Mouse (Mus musculus) midbrain, embryonic 11.5 days (tissue): ENCODE data around the gene Mroh2a. TPM values are rescaled to one million over a fixed set of nuclear protein-coding genes. Genes with fewer than 3 reads are reported as not detected.

ENCODE experiments used
- ATAC-seq: fragments of 200-750 bp; cut with Nextera tagmentation; 2 replicates; pipeline ENCODE4 v1.8.0; 2017; ENCODE audit warnings: moderate TSS enrichment, moderate library complexity; ENCODE audit not compliant: low FRiP score
- DNase-seq: peaks from one replicate; pipeline ENCODE4 v3.0.0; 2015; ENCODE audit warnings: low spot score; ENCODE audit errors: missing footprints
- H3K27ac ChIP-seq: fragments of 300-500 bp; sonication (generic); 2 replicates; pipeline ENCODE4 v1.5.1; 2014; ENCODE audit warnings: low read depth, low read length
- H3K27me3 ChIP-seq: fragments of 300-500 bp; sonication (generic); 2 replicates; pipeline ENCODE4 v1.6.1; 2014; ENCODE audit warnings: mild to moderate bottlenecking, low read length, moderate library complexity, mixed read lengths; ENCODE audit not compliant: control insufficient read depth, insufficient read depth
- H3K36me3 ChIP-seq: fragments of 300-500 bp; sonication (generic); 2 replicates; pipeline ENCODE4 v1.6.1; 2014; ENCODE audit warnings: mild to moderate bottlenecking, low read length, moderate library complexity, mixed read lengths; ENCODE audit not compliant: control insufficient read depth, insufficient read depth
- H3K4me1 ChIP-seq: fragments of 300-500 bp; sonication (generic); 2 replicates; pipeline ENCODE4 v1.6.1; 2014; ENCODE audit warnings: low read length; ENCODE audit not compliant: control insufficient read depth, insufficient read depth
- H3K4me2 ChIP-seq: fragments of 300-500 bp; sonication (generic); 2 replicates; pipeline ENCODE4 v1.6.1; 2014; ENCODE audit warnings: mild to moderate bottlenecking, moderate library complexity
- H3K4me3 ChIP-seq: fragments of 300-500 bp; sonication (generic); 2 replicates; pipeline ENCODE4 v1.5.1; 2014; ENCODE audit warnings: low read depth, low read length
- H3K9ac ChIP-seq: fragments of 300-500 bp; sonication (generic); 2 replicates; pipeline ENCODE4 v1.6.1; 2014; ENCODE audit warnings: low read length
- H3K9me3 ChIP-seq: fragments of 300-500 bp; sonication (generic); 2 replicates; pipeline ENCODE4 v1.6.1; 2016; ENCODE audit warnings: low read length; ENCODE audit not compliant: control insufficient read depth
- WGBS: fragments of 180-500 bp; shearing (Covaris S2); extraction: QIAGEN DNeasy Blood & Tissue Kit; methylation state at CpG from one replicate; pipeline ENCODE4 v1.1.7; 2014; 5-methylcytosine and 5-hydroxymethylcytosine counted together
- polyA plus RNA-seq: library from polyadenylated mRNA; unstranded; fragments of >200 nt; fragmentation: Nextera tagmentation; extraction: Ambion mirVana; gene quantifications from 2 replicates; pipeline ENCODE4 v1.2.1, GENCODE M21; 2014

Mroh2a gene
- polyA plus RNA-seq, 1 experiment from 2014 or later = 1.7 TPM

DNA sequence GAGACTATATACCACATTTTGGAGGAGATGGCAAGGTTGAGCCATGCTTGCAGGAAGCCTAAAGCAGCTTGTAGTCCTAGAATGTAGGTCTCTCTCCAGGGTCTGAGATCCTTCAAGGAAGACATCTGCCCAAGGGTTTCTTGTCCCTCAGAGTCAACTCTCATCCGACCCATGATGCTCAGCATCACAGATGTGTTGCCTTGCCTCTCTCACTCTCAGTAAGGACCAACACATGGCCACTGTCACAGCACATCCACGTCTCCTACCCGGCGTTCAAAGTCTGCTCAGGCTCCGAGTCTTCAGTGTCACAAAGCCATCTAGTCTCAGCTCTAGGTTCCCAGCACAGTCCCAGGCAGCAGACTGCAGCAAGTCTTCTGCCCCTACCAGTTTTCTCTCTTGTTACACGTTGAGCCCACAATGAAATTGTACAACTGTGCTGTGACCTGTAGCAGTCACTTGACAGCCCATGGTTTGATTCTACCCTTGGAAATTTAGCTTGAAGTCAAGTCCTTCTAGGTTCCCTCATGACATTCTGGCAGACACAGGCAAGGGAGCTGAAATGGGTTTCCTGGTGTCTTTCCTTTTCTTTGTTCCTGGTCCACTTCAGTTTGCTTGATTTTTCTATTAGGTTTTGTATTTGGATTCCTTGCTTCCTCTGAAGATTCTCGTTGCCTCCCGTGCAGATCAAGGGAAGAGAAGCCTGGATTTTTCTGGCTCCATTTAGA, 77.6 kb downstream of the Mroh2a start:
- Histone ChIP-seq H3K36me3 (no peaks in the 10 kb centered on the region), H3K4me1 (no peaks in the 10 kb centered on the region), H3K4me3 (no peak overlapping the region), H3K27me3 (no peaks in the 10 kb centered on the region), H3K4me2 (no peak overlapping the region), H3K9me3 (peaks cover 87% of the 10 kb centered on the region), H3K9ac (no peak overlapping the region), H3K27ac (no peak overlapping the region)
- ATAC-seq = no peak
- DNase-seq = peak; percentile 72
- WGBS = 62% methylated on average over 8 of the region's 8 CpGs

- no peaks in the 10 kb centered on the region for H3K4me1 ChIP-seq
- WGBS = 53% methylated on average over 6 of the region's 6 CpGs
- H3K9ac ChIP-seq = no peak overlapping the region
- peak; percentile 31 for DNase-seq
- no peaks in the 10 kb centered on the region for H3K27me3 ChIP-seq
- H3K4me2 ChIP-seq = no peak overlapping the region
- ATAC-seq = no peak
- H3K27ac ChIP-seq = no peak overlapping the region
- H3K9me3 ChIP-seq = peaks cover 86% of the 10 kb centered on the region
- no peak overlapping the region for H3K4me3 ChIP-seq
- no peaks in the 10 kb centered on the region for H3K36me3 ChIP-seq
Measured at GRCm38 (mm10) chr1:88305018-88305795, 78.4 kb downstream of the Mroh2a start.

GRCm38 (mm10) chr1:88306543-88306942, 79.8 kb downstream of the Mroh2a start:
- no peak overlapping the region for H3K9ac ChIP-seq
- H3K36me3 ChIP-seq = no peaks in the 10 kb centered on the region
- H3K9me3 ChIP-seq = peaks cover 76% of the 10 kb centered on the region
- H3K4me2 ChIP-seq = no peak overlapping the region
- no peak overlapping the region for H3K4me3 ChIP-seq
- H3K27ac ChIP-seq = no peak overlapping the region
- no peaks in the 10 kb centered on the region for H3K27me3 ChIP-seq
- ATAC-seq = no peak
- peak; percentile 78 for DNase-seq
- 60% methylated on average over 1 of the region's 1 CpGs for whole genome bisulfite sequencing
- no peaks in the 10 kb centered on the region for H3K4me1 ChIP-seq

DNA sequence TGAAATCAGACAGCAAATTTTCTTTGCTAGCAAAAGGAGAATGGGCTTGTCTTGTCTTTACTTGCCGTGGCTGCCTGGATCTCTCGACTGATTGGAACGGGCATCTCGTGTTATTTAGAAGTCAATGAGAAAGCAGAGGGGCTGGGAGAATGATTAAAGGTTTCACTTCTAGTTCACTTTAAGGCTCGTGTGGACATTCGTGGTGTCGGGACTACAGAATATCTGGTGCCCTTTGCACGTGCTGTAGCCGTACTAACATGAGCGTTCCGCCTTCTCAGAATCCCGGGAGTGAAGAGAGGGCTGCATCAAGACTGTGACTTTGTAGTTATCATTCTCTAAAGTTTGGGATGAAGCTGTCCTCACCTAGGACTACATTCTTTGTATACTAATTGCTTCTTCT, 80.4 kb downstream of the Mroh2a start:
- DNase-seq (no peak), ATAC-seq (no peak)
- H3K36me3 ChIP-seq = no peaks in the 10 kb centered on the region
- H3K4me2 ChIP-seq = no peak overlapping the region
- H3K27me3 ChIP-seq = no peaks in the 10 kb centered on the region
- H3K4me1 ChIP-seq = no peaks in the 10 kb centered on the region
- H3K27ac ChIP-seq = no peak overlapping the region
- 67% methylated on average over 12 of the region's 12 CpGs for WGBS
- H3K4me3 ChIP-seq = no peak overlapping the region
- peaks cover 71% of the 10 kb centered on the region for H3K9me3 ChIP-seq
- H3K9ac ChIP-seq = no peak overlapping the region

GRCm38 (mm10) chr1:88309020-88309419, 82.2 kb downstream of the Mroh2a start:
- peaks cover 56% of the 10 kb centered on the region for H3K9me3 ChIP-seq
- H3K27ac ChIP-seq = no peak overlapping the region
- no peak overlapping the region for H3K9ac ChIP-seq
- no peaks in the 10 kb centered on the region for H3K4me1 ChIP-seq
- ATAC-seq = peak; percentile 5; the same call in 1 of the 2 replicates
- no peak overlapping the region for H3K4me3 ChIP-seq
- H3K27me3 ChIP-seq = no peaks in the 10 kb centered on the region
- H3K4me2 ChIP-seq = no peak overlapping the region
- no peaks in the 10 kb centered on the region for H3K36me3 ChIP-seq
- 49% methylated on average over 2 of the region's 2 CpGs for WGBS
- no peak for DNase-seq

GRCm38 (mm10) chr1:88309905-88310304, 83.1 kb downstream of the Mroh2a start:
- H3K27ac ChIP-seq = no peak overlapping the region
- peaks cover 47% of the 10 kb centered on the region for H3K9me3 ChIP-seq
- ATAC-seq (peak; percentile 30), DNase-seq (no peak)
- no peaks in the 10 kb centered on the region for H3K36me3 ChIP-seq
- no peaks in the 10 kb centered on the region for H3K4me1 ChIP-seq
- no peak overlapping the region for H3K4me2 ChIP-seq
- no peaks in the 10 kb centered on the region for H3K27me3 ChIP-seq
- no peak overlapping the region for H3K9ac ChIP-seq
- 55% methylated on average over 3 of the region's 3 CpGs for WGBS
- H3K4me3 ChIP-seq = no peak overlapping the region

- 66% methylated on average over 3 of the region's 3 CpGs for WGBS
- Histone ChIP-seq H3K4me3 (no peak overlapping the region), H3K27me3 (no peaks in the 10 kb centered on the region), H3K27ac (no peak overlapping the region), H3K9me3 (peaks cover 43% of the 10 kb centered on the region), H3K36me3 (no peaks in the 10 kb centered on the region), H3K9ac (no peak overlapping the region), H3K4me2 (no peak overlapping the region), H3K4me1 (no peaks in the 10 kb centered on the region)
- ATAC-seq (peak; percentile 29; the same call in 1 of the 2 replicates), DNase-seq (no peak)
Measured at GRCm38 (mm10) chr1:88310349-88310748, 83.6 kb downstream of the Mroh2a start.
